Mouse (Mus musculus): ENCODE measurements around the gene Mag.
"Not testable (repeated sequence)": the region's sequence is repeated elsewhere in the genome, so short reads cannot be mapped to it uniquely, and the experiment has no call there.

The Mag gene

GRCm38 (mm10) chr7:30942365-30942764, 27.7 kb upstream of the Mag start:
- not testable (repeated sequence) for DNase-seq (ENCODE audit: extremely low read depth, insufficient read length, low spot score)

GRCm38 (mm10) chr7:30940070-30940469, 25.4 kb upstream of the Mag start:
- not testable (repeated sequence) for DNase-seq (ENCODE audit: extremely low read depth, insufficient read length, low spot score)

GRCm38 (mm10) chr7:30935422-30936099, 20.9 kb upstream of the Mag start:
- not testable (repeated sequence) for DNase-seq (ENCODE audit: extremely low read depth, insufficient read length, low spot score)

GRCm38 (mm10) chr7:30924581-30924980, 9.9 kb upstream of the Mag start, which contains the start of gene Hamp2:
Hamp2 (minus strand) TSS chr7:30924681.
- not testable (repeated sequence) for DNase-seq (ENCODE audit: extremely low read depth, insufficient read length, low spot score)

- no peak for DNase-seq (ENCODE audit: extremely low read depth, insufficient read length, low spot score)
These were observed 9.4 kb upstream of the Mag start for GRCm38 (mm10) chr7:30924071-30924470.

GRCm38 (mm10) chr7:30922490-30922889, 7.8 kb upstream of the Mag start:
- DNase-seq (ENCODE audit: extremely low read depth, insufficient read length, low spot score), result not testable (repeated sequence)

- DNase-seq (ENCODE audit: extremely low read depth, insufficient read length, low spot score), result no peak
These were observed 5.5 kb upstream of the Mag start for GRCm38 (mm10) chr7:30920217-30920616.

GRCm38 (mm10) chr7:30917219-30917618, 2.5 kb upstream of the Mag start:
- DNase-seq (ENCODE audit: extremely low read depth, insufficient read length, low spot score), result no peak

- no peak for DNase-seq (ENCODE audit: extremely low read depth, insufficient read length, low spot score)
These were observed 2.0 kb upstream of the Mag start for GRCm38 (mm10) chr7:30916713-30917112.

GRCm38 (mm10) chr7:30909773-30910172, 4.9 kb downstream of the Mag start:
- no peak for DNase-seq (ENCODE audit: extremely low read depth, insufficient read length, low spot score)

GRCm38 (mm10) chr7:30908992-30909431, 5.7 kb downstream of the Mag start:
- DNase-seq (ENCODE audit: extremely low read depth, insufficient read length, low spot score), result no peak

- DNase-seq (ENCODE audit: extremely low read depth, insufficient read length, low spot score), result no peak
These were observed 6.2 kb downstream of the Mag start for GRCm38 (mm10) chr7:30908277-30908991.

- DNase-seq (ENCODE audit: extremely low read depth, insufficient read length, low spot score), result no peak
These were observed 10.6 kb downstream of the Mag start for GRCm38 (mm10) chr7:30904042-30904441.

- DNase-seq (ENCODE audit: extremely low read depth, insufficient read length, low spot score), result no peak
These were observed 19.5 kb downstream of the Mag start for GRCm38 (mm10) chr7:30895217-30895616.

GRCm38 (mm10) chr7:30892515-30892914, 22.2 kb downstream of the Mag start:
- DNase-seq (ENCODE audit: extremely low read depth, insufficient read length, low spot score), result no peak

GRCm38 (mm10) chr7:30891746-30892145, 22.9 kb downstream of the Mag start:
- no peak for DNase-seq (ENCODE audit: extremely low read depth, insufficient read length, low spot score)

GRCm38 (mm10) chr7:30890681-30891080, 24.0 kb downstream of the Mag start:
- DNase-seq (ENCODE audit: extremely low read depth, insufficient read length, low spot score), result no peak

- no peak for DNase-seq (ENCODE audit: extremely low read depth, insufficient read length, low spot score)
These were observed 25.9 kb downstream of the Mag start for GRCm38 (mm10) chr7:30888786-30889185.

- no peak for DNase-seq (ENCODE audit: extremely low read depth, insufficient read length, low spot score)
These were observed 27.0 kb downstream of the Mag start for GRCm38 (mm10) chr7:30887568-30888188.

- DNase-seq (ENCODE audit: extremely low read depth, insufficient read length, low spot score), result no peak
These were observed 27.8 kb downstream of the Mag start for GRCm38 (mm10) chr7:30886852-30887251.

GRCm38 (mm10) chr7:30884047-30884446, 30.6 kb downstream of the Mag start:
- DNase-seq (ENCODE audit: extremely low read depth, insufficient read length, low spot score), result no peak

GRCm38 (mm10) chr7:30881367-30881766, 33.3 kb downstream of the Mag start:
- DNase-seq (ENCODE audit: extremely low read depth, insufficient read length, low spot score), result no peak
